Mouse (Mus musculus): Measurements from ENCODE around the gene Inafm1.

Inafm1 gene

DNA sequence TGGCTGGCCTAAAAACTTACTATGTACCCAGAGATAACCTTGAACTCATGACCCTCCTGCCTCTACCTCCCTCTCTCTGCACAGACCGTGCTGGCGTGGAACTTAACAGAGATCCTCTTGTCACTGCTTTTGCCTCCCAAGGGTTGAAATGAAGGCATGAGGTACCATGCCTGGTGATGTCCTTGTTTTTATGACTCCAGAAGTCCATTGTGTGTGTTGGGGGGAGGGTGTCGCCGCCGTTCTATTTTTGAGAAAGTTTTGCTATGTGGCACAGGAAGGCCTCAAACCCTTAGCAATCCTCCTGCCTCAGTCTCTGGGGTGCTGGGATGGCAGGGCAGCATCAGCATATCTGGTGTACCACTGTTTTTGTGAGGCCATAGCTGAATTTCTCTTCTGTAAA, 25.5 kb upstream of the Inafm1 start:
- in situ Hi-C loops (cut with MboI; ENCODE audit: low sequenced_read_pairs): no loop called here

DNA sequence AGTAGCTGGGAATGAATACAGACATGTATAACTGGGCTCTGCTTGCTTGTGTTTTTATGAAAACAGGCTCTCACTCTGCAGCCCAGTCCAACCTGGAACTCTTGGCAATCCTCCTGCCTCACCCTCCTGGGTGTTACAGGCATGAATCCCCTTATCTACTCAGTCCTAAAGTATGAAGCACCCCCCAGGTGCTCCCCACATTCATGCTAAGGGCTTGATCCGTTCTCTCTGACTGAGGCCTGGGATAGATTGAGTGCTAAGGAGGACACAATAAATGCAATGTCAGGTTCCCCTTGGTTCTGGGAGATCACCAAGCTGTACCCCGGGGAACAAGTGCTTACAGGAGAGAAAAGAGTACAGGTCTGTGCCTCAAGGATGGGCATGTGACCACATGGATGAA, 24.2 kb upstream of the Inafm1 start:
- in situ Hi-C loops (cut with MboI; ENCODE audit: low sequenced_read_pairs): no loop called here

DNA sequence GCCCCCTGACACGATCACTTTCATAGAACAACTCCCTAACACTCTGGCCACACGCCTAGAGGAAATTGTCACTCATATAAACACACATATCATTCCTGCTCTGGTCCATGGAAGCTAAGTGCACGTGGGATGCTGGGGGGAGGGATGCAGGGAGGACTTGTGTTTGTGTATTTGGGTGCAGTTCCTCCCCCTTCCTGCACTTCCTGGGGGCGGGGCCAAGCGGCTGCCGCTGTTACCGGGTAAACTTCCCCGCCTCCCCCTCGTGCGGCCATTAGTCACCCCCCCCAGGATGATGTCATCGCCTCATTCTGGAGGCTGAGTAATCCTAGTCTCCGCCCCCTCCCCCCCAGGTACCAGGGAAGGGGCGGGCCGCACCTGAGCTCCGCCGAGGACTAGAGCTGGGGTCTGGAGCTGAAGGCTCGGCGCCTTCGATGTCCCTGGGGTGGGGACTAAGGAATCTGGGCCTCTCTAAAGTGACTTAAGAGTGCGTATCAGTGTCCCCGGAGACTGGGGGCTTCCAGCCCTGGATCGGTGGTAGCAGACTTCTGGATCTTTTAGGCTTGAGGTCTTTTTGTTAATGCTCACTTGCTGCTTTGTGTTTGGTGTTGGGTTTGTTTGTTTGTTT, 23.5 kb upstream of the Inafm1 start:
- in situ Hi-C loops (cut with MboI; ENCODE audit: low sequenced_read_pairs): no loop called here

DNA sequence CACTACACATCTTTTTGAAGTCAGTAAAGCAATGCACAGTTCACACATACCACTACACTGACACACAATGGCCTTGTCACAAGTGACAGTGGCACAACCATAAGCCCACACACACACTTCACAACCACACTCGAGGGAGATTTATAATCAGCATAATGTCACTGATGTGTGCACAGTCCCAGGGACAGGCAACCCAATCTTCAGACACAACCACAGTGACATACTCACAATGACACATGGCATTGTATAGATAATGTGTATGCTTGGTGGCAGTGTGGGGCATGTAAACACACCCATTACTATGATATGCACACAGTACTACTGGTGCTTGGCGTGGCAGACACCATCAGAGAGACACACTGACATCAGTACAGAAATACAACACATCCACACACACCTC, 22.7 kb upstream of the Inafm1 start:
- in situ Hi-C loops (cut with MboI; ENCODE audit: low sequenced_read_pairs): no loop called here

DNA sequence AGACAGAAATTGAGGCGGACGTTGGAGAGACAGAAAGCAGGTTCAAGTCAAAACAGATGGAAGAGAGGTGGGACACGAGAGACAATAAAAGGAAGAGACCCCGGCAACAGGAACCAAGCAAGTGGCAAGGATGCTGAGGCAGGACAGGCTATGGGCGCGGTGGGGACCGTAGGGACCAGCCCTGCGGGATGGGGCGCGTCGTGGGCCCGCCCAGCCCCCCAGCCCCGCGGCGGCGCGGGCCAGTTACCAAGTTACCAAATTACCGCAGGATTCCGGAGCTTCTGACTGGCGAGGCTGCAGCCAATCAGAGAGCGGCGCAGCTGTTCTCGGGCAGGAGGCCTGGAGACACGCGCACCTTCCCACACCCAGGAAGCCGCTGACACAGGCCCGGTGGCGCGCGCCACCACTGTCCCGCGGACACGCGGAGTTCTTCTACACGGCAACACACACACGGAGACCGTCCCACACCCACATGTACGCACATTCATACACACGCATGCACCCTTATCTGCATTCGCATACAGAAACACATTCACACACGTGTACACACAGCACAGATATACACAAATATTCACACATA, 22.0 kb upstream of the Inafm1 start:
- in situ Hi-C loops (cut with MboI; ENCODE audit: low sequenced_read_pairs): no loop called here

DNA sequence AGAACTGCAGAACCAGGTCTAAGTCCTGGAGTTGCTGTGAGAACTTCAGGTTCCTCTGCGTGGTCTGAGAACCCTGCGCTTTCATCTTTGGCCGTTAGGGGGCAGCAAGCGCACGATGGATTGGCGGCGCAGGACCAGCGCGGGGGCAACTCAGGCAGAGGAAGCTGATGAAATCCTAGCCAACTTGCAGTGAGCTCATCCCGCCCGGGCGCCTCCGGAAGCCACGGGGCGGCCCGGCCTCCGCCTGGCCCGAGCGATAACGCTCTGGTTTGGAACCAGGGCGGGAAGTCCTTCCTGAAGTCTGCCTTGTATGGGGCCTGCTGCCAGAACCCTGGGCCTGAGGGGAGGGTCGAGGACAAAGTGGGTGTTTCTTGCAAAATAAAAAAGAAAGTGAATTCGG, 21.4 kb upstream of the Inafm1 start:
- in situ Hi-C loops (cut with MboI; ENCODE audit: low sequenced_read_pairs): no loop called here

DNA sequence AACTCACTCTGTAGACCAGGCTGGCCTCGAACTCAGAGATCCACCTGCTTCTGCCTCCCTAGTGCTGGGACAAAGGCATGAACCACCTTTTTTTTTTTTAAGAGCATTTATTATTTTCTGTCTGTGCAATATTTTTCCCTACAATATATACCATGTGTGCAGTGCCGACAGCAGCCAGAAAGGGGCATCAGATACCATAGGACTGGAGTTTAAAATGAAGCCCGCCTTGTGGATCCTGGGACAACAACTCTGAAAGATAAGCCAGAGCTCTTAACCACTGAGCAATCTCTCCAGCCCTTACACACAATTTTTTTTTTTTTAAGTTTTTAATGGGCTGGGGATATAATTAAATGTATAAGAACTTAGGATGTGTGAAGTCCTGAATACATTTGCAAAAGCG, 20.9 kb upstream of the Inafm1 start:
- in situ Hi-C loops (cut with MboI; ENCODE audit: low sequenced_read_pairs): no loop called here

DNA sequence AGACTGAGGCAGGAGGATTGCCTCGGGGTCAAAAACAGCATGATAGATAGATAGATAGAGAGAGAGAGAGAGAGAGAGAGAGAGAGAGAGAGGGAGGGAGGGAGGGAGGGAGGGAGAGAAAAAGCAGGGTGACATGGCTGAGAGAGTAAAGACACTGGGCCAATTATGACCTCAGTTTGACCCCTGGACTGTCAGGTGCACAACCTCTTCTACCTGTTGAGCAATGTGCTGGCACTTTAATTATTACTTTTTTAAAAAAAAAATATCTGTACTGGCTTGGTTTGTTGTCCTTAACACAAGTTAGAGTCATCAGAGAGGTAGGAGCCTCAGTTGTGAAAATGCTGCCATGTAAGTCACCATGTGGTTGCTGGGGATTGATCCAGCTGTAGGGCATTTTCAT, 14.4 kb upstream of the Inafm1 start:
- in situ Hi-C loops (cut with MboI; ENCODE audit: low sequenced_read_pairs): no loop called here

DNA sequence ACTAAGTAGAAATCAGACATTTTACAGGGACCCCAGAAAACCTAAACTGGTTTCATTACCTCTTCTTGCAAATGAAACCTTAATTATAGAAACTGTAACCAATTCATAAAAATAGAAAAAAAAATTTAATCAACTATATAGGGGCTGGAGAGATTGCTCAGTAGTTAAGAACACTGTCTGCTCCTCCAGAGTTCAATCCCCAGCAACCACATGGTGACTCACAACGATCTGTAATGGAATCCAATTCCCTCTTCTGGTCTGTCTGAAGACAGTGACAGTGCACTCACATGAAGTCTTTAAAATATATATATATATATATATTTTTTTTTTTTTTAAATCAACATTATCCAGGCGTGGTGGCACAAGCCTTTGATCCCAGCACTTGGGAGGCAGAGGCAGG, 13.6 kb upstream of the Inafm1 start:
- in situ Hi-C loops (cut with MboI; ENCODE audit: low sequenced_read_pairs): no loop called here

DNA sequence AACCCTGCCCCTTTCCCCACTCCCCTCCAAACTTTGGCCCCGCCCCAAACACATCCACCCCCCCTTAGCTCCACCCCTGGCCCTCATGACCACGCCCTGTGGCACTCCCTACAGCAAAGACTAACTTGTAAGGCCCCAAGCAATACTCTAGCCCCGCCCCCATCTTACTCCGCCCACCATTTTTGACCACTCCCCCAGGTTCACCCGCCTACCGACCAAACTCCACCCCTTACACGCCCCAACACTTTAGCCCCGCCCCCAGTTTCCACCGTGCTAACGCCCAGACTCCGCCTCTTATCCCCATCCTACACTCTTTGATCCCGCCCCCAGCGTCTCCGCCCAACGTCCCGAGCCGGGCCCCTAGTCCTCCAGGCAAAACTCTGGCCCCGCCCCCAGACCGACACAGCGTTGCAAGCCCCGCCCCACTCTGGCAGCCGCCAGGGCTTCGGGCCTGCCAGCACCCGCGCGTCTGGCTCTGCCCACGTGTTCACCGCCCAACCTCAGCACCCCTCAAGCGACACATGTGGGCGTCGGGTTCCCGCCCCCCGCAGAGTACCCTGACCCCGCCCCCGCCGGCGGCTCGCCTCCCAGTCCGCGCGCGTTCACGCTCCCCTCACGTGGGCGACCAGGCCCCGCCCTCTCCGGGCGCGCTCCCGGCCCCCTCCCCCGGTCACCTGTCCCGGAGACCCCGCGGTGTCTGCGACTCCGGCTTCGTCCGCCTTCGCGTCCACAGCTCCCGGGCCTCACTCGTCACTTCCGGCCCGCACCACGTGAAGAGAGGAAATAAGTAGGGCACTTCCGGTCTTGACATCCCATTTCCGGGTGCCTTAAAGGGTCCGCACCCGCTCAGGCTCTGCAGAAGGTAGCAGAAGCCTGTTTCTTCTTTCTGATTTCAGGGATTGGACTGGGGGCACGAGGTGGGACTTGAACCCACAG, 12.9 kb upstream of the Inafm1 start, which contains the start of gene Ccdc9:
Gene Ccdc9 (minus strand): TSS at position 770 of the 936 bp plus-strand sequence.
- in situ Hi-C loops (cut with MboI; ENCODE audit: low sequenced_read_pairs): no loop called here

DNA sequence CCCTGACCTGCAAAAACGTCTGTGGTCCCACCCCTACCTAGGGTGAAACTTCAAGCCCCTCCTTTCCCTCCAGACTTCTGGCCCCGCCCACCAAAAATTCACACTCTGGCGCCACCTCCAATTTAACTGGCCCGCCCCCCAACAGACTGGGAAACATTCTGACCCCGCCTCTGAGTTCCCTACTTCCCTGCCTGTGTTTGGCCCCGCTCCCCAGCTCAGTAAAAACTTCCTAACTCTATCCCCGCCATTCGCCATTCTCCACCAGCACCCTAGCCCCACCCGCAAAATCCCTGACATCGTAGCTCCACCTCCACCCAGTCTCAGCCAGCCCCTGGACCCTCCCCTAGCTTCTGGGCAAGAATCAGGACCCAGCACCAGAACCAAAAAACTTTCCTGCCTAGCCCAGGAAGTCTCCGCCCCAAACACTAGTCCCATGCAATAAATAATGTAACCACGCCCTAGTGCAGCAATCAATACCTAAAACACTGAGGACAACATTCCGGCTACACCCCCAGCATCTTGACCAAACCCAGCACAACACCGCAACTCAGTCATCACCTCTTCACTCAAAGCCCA, 12.1 kb upstream of the Inafm1 start:
- in situ Hi-C loops (cut with MboI; ENCODE audit: low sequenced_read_pairs): no loop called here

DNA sequence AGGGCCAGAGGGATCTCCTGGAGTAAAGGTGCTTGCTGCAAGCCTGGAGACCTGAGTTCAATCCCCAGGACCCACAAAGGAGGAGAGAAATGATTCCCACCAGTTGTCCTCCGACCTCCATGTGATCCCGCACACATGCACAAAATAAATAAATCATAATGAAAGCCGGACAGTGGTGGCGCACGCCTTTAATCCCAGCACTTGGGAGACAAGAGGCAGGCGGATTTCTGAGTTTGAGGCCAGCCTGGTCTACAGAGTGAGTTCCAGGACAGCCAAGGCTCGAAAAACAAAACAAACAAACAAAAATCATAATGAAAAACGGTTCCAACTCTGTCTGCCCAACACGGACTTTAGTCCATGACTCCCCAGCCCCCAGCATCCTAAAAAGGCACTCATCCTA, 11.5 kb upstream of the Inafm1 start:
- in situ Hi-C loops (cut with MboI; ENCODE audit: low sequenced_read_pairs): no loop called here

DNA sequence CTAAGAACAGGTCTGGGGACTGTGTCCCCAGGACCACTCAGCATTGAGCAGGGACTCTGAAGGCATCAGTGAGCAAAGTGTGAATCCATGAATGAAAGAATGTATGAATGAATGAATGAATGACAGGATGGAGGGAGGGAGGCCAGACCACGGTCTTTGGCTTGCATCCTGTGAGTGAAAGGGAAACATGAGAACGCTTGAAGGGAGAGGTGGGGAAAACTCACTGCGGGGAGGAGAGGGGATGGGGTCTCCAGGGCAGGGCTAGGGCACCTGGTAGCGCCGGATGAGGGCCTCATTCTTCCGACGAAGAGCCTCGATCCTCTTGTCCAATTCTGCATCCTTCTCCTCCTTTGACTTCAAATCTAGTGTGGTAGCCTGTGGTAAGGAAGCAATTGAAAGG, 10.6 kb upstream of the Inafm1 start:
- in situ Hi-C loops (cut with MboI; ENCODE audit: low sequenced_read_pairs): no loop called here

DNA sequence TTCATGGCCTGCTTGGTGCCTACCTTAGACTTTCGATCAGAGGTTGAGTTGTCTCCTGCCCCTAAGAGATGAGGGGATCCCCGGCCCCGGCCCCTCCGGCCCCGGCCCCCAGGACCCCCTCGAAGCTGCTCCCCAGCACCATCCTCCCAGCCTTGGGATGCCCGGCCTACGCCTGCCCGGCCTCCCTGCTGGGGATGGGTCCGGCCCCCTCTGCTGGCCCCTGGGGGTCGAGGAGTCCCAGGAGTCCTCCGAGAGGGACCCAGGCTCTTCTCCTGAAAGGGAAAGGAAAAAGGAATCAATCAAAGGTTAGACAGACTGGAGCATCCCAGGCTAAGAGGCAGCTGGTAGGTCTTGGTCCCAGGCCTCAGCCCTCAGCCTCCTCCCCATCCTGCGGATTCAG, 8.9 kb upstream of the Inafm1 start:
- in situ Hi-C loops (cut with MboI; ENCODE audit: low sequenced_read_pairs): no loop called here

DNA sequence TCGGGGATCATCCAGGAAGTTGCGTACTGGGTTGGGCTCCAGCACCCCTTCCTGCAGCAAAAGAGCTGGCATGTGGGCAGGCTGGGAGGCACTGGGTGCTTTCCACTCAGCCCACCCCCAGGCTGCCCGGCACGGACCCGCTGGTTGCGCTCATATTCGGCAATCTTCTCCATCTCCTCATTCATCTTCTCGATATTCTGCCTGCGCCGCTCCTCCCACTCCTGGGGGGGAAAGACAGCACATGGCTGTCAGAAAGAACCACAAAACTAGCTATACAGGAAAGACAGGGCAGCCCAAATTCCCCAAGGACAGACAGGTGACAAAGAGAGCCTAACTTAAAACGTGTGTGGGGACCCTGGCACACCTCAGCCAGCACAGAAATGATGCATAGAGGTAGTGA, 7.3 kb upstream of the Inafm1 start:
- in situ Hi-C loops (cut with MboI; ENCODE audit: low sequenced_read_pairs): no loop called here

DNA sequence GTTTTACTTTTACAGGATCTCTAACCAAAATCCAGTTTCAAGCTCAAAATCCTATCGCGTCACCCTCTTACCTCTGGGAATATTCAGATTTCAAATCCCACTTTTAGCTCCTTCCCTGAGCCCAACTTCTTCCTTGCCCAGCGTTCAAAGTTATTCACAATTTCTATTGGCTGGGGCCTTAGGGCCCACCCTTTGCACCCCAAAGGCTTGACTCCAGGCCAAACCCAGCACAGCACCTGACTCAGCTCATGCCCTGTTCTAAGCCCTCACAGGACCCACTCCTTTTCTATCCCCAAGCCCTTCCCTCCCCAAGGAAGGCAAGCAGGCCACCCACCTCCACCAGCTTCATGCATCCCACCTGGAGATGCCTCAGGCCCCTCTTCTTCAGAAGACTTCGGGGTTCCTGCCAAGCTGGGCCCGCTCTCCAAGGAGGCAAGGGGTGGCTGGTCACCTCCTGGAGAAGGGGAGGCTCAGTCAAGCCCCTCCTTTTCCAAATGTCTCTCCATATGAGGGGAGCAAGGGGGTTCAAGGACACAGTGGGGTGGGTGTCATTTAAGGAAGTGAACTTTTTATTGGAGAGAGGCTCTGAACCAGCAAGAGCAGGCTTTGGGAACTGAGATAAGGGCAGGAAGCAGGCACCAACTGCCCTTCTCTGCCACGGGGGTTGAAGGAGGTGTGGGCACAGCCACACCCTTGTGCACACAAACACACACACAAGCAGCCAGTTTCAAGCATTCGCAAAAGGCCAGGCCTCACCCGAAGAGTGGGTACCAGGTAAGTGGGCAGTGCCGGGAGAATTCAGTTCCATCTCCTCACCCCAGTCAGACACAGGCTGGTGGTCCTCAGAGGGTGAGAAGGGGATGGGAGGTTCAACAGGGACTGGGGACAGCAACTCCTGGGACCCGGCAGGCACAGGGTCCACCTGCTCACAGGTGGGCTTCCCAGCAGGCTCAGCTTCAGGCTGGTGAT, 1.8 kb upstream of the Inafm1 start:
- in situ Hi-C loops (cut with MboI; ENCODE audit: low sequenced_read_pairs): no loop called here

DNA sequence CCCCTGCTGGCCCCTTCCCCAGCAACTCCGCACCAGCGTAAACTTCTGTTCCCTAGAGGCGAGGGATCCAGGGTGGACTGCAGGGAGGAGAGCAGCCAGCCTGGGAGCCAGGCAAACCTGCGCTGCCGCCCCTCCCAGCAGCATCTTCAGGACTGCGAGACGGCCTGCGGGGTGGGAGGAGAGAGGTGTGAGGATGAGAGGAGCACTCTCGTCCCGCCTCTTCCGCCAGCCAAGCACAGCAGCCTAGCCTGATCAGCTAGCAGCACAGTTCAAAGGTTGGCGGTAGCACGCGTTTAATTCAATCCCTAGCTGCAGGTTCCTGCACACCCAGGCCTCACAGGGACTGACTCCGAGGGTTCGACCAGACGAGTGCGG, 336 bp upstream of the Inafm1 start:
- in situ Hi-C loops (cut with MboI; ENCODE audit: low sequenced_read_pairs): no loop called here

DNA sequence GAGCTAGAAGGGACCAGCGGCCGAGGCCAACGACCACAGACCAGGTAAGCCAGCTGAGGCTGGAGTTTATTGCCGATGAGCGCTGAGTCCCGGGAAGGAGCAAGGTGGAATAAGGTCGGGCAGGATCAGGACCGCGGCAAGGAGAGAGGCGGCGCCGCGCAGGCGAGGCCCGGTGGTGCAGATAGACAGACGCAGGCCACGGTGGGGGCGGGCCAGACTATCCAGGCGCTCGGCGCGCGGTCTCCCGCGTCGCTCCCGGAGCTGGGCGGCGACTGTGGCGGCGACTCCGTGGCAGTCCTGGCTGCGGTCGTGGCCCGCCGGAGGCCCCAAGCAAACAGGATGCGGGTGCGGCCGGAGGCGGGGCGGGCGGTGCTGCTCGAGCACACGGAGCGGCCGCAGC, 736 bp downstream of the Inafm1 start:
- in situ Hi-C loops (cut with MboI; ENCODE audit: low sequenced_read_pairs): no loop called here

DNA sequence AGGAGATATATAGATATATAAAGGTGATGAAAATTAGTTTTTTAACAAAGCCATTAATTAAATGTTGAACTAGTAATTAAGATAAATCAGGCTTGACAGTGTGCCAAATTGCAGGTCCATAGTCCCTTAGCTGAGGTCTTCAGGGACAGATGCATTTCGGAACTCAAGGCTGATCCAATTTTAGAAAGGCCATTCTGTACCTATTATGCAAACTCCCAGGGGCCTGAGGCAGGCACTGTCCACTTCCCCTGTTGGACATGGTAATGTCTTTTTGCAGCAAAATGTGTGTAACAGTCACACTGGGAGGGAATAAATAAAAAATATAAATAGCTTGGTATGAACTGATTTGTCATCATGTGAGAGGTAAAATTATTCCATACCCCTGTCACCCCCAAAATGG, 2.3 kb downstream of the Inafm1 start:
- in situ Hi-C loops (cut with MboI; ENCODE audit: low sequenced_read_pairs): no loop called here

DNA sequence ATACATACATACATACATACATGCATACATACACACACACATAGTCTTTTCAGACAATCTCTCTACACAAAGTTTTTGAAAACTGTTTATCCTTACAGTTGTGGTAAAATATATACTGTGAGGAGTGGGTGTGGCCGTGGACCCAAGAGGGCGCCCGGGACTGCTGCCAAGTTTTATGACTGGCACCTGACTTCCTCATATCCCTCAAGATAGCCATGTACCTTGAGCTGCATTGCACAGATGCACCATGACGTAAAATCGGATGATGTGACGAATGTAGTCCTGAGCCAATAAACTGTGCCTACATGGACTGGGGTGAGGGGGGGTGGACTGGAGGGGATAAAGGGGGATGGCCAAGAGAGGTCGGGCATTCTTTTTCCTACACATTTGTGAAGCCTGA, 6.8 kb downstream of the Inafm1 start:
- in situ Hi-C loops (cut with MboI; ENCODE audit: low sequenced_read_pairs): loop anchor here (5.0 to 10.0 kb wide), 2 partner anchors 52 to 84 kb away; no protein-coding TSS in a partner anchor
